Mouse (Mus musculus): ENCODE measurements around the gene Ngdn.
"Not testable (repeated sequence)": the region's sequence is repeated elsewhere in the genome, so short reads cannot be mapped to it uniquely, and the experiment has no call there.

The Ngdn gene

DNA sequence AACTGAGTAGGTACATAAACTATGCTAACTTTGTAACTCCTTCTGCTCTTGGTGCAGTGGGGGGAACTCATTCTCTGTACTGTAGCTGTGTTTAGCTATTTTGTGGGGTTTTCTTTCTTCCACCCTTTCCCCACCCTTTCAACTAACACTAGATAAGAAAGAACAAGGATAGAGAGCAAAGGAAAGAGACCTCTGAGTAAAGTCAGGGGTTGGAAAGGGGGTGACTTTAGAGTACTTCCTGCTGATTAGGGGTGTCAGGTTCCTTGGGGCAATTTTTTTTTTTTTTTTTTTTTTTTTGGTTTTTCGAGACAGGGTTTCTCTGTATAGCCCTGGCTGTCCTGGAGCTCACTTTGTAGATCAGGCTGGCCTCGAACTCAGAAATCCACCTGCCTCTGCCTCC, 28.4 kb downstream of the Ngdn start:
- DNase-seq: not testable (repeated sequence)

DNA sequence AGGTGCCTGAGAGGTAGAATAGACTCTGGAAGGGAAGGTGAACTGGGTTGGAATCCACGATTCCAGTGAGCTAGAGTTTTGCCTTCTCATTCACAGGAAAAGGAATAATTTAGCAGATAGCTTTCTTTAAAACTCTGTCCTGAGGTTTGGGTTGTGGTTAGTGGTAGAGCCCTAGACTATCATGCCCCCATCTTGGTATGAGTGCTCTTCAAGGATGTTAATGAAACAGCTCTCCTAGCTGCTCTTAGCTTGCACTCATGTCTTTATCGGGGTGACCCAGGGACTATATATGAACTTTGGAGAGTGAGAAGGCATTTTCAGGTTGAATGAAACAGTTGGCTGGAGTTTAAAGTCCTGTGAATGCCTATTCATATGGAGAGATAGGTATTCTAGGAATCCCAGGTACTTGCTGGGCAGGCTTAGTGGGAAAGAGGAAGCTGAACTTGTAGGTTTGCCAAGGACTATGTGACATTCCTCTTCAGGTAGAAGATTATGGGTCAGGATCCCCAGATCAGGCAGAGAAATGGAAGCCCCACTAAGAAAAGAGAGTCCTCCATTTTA, 32.8 kb downstream of the Ngdn start:
- no peak for DNase-seq

DNA sequence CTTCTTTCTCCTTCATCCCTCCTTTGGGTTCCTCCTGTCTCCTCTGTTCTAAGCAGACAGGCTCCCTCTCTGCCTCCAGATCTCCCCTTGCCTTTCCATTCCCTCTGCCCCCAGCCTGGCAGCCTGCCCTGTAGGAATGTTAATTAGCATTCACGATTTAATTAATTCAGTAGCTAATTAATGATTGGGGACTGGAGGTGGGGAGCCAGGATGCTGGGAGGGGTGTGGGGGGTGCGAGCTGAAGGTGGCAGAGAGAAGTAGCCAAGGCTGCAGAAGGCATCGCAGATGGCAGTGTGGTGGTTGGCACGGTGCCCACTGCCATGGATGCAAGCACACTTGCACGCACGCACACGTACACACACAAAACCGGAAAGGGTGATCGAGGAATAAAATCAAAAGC, 37.2 kb downstream of the Ngdn start:
- DNase-seq: peak; percentile 79

DNA sequence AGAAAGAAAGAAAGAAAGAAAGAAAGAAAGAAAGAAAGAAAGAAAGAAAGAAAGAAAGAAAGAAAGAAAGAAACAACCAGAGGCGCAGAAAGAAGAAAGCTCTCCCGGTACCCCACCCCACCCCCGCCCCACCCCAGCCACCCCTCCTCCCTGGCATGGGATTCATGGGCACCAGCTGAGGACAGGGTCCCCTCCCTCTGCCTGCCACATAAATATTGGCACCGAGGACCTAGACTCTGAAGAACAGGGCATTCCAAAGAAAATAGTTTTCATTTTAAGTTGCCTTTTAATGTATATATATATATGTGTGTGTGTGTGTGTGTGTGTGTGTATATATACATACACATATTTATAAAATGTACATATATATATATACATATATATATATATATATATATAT, 37.8 kb downstream of the Ngdn start:
- no peak for DNase-seq

DNA sequence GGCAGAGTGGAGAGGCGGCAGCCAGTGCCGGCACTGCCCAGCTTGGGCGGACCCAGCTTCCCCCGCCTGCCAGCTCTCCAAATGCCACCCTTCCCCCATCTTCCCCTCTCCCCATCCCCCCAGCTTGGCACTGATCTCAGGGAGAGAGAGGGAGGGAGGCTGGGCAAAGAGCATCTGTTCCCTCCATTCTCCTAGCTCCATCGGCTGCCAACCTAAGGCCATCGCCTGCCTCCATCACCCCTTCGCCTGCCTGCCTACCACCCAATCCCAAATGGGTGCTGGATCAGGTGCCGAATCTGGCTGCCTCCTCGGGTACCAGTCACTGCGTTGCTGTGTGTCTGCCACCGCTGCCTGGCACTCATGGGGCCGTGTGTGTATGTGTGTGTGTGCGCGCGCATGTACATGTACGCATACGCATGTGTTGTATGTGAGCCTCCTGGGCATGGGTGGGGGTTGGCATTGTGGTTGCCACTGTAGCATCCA, 38.5 kb downstream of the Ngdn start:
- DNase-seq: peak; percentile 86

DNA sequence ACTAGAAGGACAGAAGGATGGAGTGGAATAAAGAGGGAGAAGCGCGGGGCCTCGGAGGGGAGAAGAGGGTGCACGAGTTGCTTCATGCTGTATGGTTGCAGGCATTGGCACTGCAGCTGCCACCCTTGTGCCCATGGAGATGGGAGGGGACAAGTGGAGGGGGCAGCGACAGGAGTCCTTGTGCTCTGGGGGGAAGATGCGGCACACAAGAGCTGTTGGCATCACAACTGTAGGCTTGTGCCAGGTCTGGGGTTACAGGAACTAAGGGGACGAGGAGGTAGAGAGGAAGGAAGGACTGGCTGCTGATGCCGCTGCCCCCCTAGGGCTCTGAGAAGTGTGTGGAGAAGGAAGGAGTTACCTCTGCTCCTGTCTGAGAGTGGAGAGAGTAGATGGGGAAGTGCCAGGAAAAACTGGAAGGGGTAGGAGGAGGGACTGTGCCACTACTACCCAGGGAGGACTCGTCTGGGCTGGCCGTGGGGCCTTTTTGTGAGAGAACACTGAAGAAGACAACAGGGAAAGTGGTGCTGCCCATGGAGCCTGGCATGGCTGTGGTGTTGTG, 39.0 kb downstream of the Ngdn start:
- DNase-seq: peak; percentile 58

DNA sequence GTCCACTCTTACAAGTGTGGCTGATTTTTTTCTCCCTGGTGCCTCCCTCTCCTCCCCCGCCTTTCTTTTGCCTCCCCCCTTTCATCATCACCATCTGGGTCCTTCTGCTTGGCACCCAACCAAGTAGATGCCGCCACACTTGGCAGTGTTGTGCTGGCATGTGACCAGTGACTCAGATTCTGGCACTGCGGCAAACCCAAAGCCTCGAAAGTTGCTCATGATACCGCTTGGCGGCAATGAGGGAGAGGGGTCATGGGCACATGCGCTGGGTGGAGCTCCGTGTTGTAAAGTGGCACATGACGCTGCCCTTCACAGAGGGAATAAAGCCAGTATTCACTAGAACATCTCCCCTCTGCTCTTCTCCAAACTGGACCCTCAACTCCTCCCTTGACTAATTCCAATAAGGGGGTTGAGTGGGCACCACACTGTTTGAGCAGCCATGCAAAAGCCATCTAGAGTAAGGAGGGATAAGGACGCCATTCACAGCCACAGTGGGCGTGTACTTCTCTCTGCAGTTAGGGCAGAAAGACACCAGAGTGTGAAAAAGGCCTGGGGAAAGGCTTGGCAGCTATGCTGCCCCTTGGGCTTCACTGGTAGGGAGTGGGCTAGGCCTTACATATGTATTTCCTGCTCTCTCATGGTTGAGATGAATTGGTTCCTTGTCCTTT, 40.0 kb downstream of the Ngdn start:
- peak; percentile 91 for DNase-seq

DNA sequence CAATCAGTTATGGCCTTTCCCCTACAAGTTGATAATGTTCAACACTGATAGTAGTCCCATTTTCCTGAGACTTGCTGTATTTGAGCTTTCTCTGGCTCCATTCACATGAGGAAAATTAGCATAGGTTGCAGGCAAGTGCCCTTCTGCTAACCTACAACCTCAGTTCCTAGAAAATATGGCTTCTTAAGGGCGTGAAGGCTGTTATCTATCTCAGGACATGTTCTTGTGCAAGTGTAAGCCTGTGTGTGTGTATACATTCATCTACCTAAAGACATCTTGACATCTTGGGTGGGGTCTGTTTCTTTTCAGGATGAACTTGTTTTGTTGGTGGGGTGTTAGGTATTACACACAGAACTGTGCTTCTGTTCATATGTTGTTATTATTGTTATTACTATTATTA, 43.8 kb downstream of the Ngdn start:
- no peak for DNase-seq

DNA sequence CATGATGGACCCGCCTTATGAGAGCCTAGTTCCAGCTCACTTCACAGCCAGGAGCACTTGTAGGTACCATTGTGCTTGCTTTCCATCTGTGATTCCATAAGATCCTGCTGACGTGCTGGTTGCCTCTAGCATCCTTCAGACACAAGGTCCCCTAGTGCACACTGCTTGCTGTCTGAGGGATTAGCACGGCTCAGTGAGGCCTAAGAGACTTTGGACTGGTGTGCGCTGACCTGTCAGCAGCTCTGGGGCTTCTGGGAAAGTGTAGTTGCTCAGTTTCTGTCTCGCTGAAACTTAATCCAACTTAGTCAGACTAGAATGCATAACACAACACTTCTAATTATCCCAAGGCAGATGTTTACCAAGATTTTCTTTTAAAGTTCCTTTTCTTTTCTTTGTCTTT, 44.7 kb downstream of the Ngdn start:
- no peak for DNase-seq

DNA sequence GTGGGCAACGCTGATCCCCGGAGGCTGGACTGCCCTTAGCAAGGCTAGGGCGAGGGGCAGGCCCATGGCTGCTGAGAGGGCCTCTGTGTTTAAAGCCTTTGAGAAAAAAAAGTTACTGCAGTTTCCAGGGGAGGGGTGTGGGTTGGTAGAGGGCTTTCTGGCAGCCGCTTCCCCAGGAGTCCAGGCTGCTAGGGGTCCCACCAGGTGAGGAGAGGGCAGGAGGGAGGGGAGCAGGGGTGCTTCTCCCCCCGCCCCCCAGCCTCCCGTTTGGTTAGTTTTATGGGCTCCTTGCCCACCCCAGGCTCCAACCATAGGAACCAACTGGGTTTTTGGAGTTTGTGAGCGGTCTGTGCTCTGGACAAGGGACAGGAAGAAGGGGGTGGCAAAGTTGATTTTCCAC, 46.6 kb downstream of the Ngdn start:
- DNase-seq: no peak

DNA sequence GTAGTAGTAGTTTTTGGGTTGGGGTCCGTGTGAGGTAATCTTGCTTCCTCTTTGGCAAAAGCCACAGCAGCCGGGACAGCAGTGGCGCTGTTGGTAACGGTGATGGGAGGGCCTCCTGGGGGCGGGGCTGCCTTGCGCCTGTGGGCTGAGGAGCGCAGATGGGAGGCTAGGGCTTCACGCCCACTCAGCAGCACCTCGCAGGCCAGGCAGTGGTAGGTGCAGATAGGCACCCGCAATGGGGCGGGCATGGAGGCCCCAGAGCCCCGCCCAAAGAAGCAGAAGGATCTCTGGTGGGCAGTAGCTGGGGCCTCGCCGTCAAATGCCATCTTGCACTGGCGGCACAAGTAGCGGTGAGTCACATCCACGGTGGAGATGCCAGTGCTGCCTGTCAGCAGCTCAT, 47.4 kb downstream of the Ngdn start:
- peak; percentile 81 for DNase-seq

DNA sequence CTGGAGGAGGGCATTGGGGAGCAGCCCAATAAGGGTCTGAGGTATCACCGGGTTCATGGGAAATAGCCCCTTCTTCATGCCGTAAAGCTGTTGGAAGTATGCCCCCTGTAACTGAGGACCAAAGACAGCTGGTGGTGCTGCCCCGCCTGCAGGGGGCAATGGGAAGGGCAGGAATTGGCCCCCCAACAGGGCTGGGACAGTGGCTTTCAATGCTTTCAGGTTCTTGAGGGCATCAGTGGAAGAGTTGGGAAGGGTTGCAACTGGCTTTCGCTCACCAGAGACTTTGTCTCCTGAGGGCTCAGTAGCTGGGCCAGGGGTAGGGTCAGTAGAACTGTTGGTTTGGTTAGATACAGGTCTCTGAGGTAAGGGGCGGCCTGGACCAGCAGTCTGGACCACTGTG, 47.9 kb downstream of the Ngdn start:
- DNase-seq: no peak

DNA sequence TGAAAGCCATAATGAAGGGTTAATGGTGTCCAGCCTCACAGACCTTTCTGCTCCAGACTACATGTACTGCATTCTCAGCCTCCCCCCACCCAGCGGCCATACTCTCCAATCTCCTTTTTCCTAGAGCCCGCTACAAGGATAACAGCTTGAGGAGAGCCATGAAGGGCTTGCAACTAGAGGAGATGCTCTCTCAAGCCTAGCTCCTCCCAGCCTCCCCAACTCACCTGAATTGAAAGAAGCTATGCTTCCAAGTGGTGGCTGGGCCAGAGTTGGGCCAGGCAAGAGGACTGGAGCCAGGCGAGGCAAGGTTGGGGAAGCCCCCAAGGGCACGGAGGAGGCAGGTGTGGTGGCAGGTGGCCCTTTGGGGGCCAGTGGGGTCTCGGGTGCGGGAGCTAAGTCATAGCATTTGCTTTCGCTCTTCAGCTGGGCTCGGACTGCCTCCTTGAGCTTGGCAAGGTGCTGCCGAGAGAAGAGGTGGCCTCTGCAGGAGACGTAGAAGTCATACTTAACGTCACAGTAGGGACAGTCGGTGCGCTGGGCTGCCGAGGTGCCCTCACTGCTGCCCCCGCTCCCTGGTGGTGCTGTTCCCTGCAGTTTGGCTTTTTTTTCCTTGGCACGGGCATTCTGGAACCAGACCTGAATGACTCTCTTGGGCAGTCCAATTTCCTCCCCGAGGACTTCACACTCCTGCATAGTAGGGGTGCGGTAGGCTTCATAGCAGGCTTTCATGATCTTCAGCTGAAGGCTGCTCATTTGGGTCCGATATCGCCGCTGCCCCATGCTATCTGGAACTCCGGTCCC, 48.5 kb downstream of the Ngdn start:
- DNase-seq: no peak

DNA sequence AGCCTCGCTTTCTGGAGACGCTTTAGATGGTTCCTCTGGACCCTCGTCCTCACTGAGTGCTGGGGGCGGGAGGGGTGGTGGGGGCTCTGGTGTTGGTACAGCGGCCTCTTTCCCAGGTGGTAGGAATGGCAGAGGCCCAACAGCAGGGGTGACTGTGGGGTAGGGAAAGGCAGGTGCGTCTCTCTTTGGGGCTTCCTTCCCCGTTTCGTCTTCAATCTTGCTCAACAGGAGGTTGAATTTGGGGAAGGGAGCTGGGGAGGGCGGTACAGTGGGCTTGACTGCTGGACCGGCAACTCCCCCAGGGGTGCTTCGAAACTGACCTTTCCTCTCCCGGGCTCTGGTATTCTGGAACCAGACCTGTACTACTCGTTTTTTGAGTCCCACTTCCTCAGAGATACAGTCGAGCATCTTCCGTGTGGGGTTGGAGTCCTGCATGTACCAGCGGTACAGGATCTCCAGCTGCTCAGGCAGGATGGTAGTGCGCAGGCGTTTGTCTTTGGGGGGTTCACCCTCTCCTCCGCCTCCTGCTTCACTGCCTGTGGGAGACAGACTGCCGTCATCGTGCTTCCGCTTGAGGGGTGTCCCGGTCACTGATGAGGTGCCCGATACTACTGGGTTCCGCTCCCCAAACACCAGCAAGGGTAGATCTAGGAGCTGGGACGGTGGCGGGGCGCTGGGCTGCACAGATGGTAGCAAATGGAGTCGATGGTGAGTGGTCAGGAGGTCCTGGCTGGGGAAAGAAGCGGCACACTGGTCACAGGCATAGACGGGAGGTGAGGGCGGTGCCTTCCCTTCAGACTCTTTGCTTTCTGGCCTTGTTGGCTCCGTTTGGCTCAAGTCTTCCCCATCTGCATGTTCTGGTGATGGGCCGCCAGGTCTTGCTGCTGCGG, 49.5 kb downstream of the Ngdn start:
- no peak for DNase-seq

DNA sequence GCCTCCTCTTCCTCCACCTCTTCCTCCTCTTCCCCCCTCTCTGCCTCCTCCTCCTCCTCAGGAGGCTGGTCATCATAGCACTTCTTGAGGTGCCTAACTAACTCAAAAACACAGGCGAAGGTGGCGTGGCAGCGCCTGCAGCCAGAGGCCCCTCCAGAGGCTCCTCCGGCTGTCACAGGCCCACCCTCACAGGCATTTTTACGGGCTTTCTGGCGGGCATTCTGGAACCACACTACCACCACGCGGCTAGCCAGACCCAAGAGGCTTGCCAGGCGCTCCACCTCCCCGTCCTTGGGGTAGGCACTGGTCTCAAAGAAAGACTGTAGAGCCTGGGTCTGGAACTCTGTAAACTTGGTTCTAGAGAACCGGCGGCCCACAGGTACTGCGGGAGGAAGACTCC, 50.1 kb downstream of the Ngdn start:
- DNase-seq: no peak

DNA sequence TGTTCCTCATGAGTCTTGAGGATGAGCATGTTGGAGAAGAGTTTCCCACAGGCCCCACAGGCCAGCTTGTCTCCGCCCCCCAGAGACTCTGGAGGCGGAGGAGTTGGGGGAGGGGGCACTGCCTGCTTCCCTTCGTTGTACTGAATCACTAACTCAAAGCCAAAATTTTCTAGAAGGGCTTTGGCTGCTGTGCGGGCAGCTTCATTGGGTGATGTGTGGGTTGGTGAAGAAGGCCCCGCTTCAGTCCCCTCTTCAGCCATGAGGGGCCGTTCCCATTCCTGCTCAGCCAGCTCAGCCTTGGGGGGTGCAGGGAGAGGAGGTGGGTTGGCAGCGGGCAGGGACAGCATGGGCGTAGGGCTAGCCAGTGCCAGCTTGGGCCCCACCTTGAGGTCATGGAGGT, 50.8 kb downstream of the Ngdn start:
- peak; percentile 56 for DNase-seq

DNA sequence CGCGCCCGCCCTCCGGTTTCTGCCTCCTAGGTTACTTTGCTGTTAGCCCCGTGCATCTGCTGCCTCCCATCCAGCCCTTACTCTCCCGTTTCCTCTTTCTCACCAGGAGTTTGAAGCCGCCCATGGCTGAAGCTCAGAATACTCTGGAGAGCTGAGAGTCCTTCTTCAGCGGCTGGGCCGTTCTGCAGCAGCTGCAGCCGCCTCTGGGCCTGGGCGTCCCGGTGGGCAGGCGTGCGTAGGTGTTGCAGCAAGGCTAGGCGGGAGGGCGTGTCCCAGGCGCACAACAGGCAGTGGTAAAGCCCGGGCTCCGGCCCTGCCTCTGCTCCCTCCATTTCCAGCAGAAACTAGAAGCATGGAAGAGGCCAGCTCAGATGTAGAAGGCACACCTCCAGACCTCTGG, 56.5 kb downstream of the Ngdn start:
- DNase-seq: peak; percentile 63
